Mouse (Mus musculus) MEL (cell line): ENCODE measurements around the gene Atp6v1b1. TPM values are rescaled to one million over a fixed set of nuclear protein-coding genes. Genes with fewer than 3 reads are reported as not detected.
A peak's percentile ranks its signal among the peaks of the same experiment; 100 is the strongest.

ENCODE experiments used
- DNase-seq: peaks from one replicate; pipeline ENCODE4 v3.0.0; 2011; ENCODE audit warnings: low read depth, low spot score
- H3K27ac ChIP-seq: 2 replicates; pipeline ENCODE4 v1.5.1; 2012; ENCODE audit warnings: low read depth, mild to moderate bottlenecking, control low read depth, low read length, moderate library complexity; ENCODE audit not compliant: control insufficient read depth
- H3K27me3 ChIP-seq, 2 experiments: fragments of 150-350 bp in 1 of 2; sonication (generic) in 1 of 2; 2 replicates each; pipeline ENCODE4 v1.6.1; 2012; ENCODE audit warnings: low read length in 2 of 2, mild to moderate bottlenecking in 2 of 2, improper control_type of control experiment in 1 of 2, moderate library complexity in 1 of 2; ENCODE audit not compliant: insufficient read depth in 2 of 2, control insufficient read depth in 1 of 2
- H3K36me3 ChIP-seq, 2 experiments: 2 replicates each; pipeline ENCODE4 v1.6.1; 2012 to 2014; ENCODE audit warnings: low read length in 2 of 2, improper control_type of control experiment in 1 of 2, inconsistent platforms in 1 of 2, mild to moderate bottlenecking in 1 of 2; ENCODE audit not compliant: insufficient read depth in 2 of 2, control insufficient read depth in 1 of 2
- H3K4me1 ChIP-seq, 2 experiments: fragments of 150-350 bp in 1 of 2; sonication (generic) in 1 of 2; 2 replicates each; pipeline ENCODE4 v1.6.1; 2012; ENCODE audit warnings: low read length in 2 of 2, improper control_type of control experiment in 1 of 2, mild to moderate bottlenecking in 1 of 2; ENCODE audit not compliant: insufficient read depth in 2 of 2, control insufficient read depth in 1 of 2
- H3K4me3 ChIP-seq, 2 experiments: fragments of 150-350 bp in 1 of 2; sonication (generic) in 1 of 2; 2 replicates each; pipeline ENCODE4 v1.5.1; 2012; ENCODE audit warnings: low read depth in 2 of 2, low read length in 2 of 2, mild to moderate bottlenecking in 2 of 2, moderate library complexity in 2 of 2, control low read depth in 1 of 2, improper control_type of control experiment in 1 of 2; ENCODE audit not compliant: control insufficient read depth in 1 of 2, insufficient read depth in 1 of 2
- H3K79me2 ChIP-seq: 2 replicates; pipeline ENCODE4 v1.6.1; 2012; ENCODE audit warnings: mild to moderate bottlenecking, low read length, moderate library complexity; ENCODE audit not compliant: control insufficient read depth, poor library complexity, insufficient read depth
- H3K9ac ChIP-seq: 2 replicates; pipeline ENCODE4 v1.6.1; 2012; ENCODE audit warnings: low read depth, mild to moderate bottlenecking, control low read depth, low read length, moderate library complexity; ENCODE audit not compliant: control insufficient read depth, poor library complexity, severe bottlenecking
- H3K9me3 ChIP-seq: fragments of 150-350 bp; sonication (generic); replicated peaks from 2 replicates; pipeline ENCODE4 v1.6.1; 2012; ENCODE audit warnings: mild to moderate bottlenecking, low read length, improper control_type of control experiment, moderate library complexity; ENCODE audit not compliant: insufficient read depth
- BHLHE40 ChIP-seq: IDR thresholded peaks from 2 replicates; pipeline ENCODE4 v1.6.1; 2012; ENCODE audit warnings: low read depth, mild to moderate bottlenecking, inconsistent platforms, low read length, improper control_type of control experiment, borderline replicate concordance
- CHD1 ChIP-seq: IDR thresholded peaks from 2 replicates; pipeline ENCODE4 v1.6.1; 2012; ENCODE audit warnings: low read depth, mild to moderate bottlenecking, inconsistent platforms, low read length, improper control_type of control experiment
- CTCF ChIP-seq, 3 experiments: IDR thresholded peaks in 2 of 3; conservative IDR thresholded peaks in 1 of 3; 2 replicates each; pipeline ENCODE4 v1.5.1; 2011 to 2012; ENCODE audit warnings: low read length in 3 of 3, low read depth in 2 of 3, mild to moderate bottlenecking in 2 of 3, improper control_type of control experiment in 1 of 3, inconsistent platforms in 1 of 3, mixed read lengths in 1 of 3, moderate library complexity in 1 of 3; ENCODE audit not compliant: control insufficient read depth in 1 of 3, insufficient read depth in 1 of 3, poor library complexity in 1 of 3, severe bottlenecking in 1 of 3
- E2F4 ChIP-seq: IDR thresholded peaks from 2 replicates; pipeline ENCODE4 v1.6.1; 2011; ENCODE audit warnings: low read depth, low read length, improper control_type of control experiment, borderline replicate concordance
- GABPA ChIP-seq: IDR thresholded peaks from 2 replicates; pipeline ENCODE4 v1.6.1; 2012; ENCODE audit warnings: low read depth, mild to moderate bottlenecking, inconsistent platforms, low read length, improper control_type of control experiment, moderate library complexity
- GATA1 ChIP-seq: IDR thresholded peaks from 2 replicates; pipeline ENCODE4 v1.6.1; 2011; ENCODE audit warnings: low read depth, low read length, improper control_type of control experiment
- HCFC1 ChIP-seq: IDR thresholded peaks from 2 replicates; pipeline ENCODE4 v1.6.1; 2012; ENCODE audit warnings: low read depth, mild to moderate bottlenecking, inconsistent platforms, low read length, improper control_type of control experiment, moderate library complexity
- MAX ChIP-seq: IDR thresholded peaks from 2 replicates; pipeline ENCODE4 v1.6.1; 2011; ENCODE audit warnings: low read length, improper control_type of control experiment
- MAZ ChIP-seq: IDR thresholded peaks from 2 replicates; pipeline ENCODE4 v1.6.1; 2012; ENCODE audit warnings: low read depth, mild to moderate bottlenecking, inconsistent platforms, low read length, improper control_type of control experiment
- MXI1 ChIP-seq: IDR thresholded peaks from 2 replicates; pipeline ENCODE4 v1.6.1; 2011; ENCODE audit warnings: mild to moderate bottlenecking, low read depth, low read length, improper control_type of control experiment
- MYB ChIP-seq: IDR thresholded peaks from 2 replicates; pipeline ENCODE4 v1.6.1; 2011; ENCODE audit warnings: mild to moderate bottlenecking, low read depth, low read length, improper control_type of control experiment
- NELFE ChIP-seq: IDR thresholded peaks from 2 replicates; pipeline ENCODE4 v1.6.1; 2011; ENCODE audit warnings: low read depth, low read length, improper control_type of control experiment
- NRF1 ChIP-seq: IDR thresholded peaks from 2 replicates; pipeline ENCODE4 v1.6.1; 2014; ENCODE audit warnings: low read depth, mild to moderate bottlenecking, inconsistent platforms, low read length, improper control_type of control experiment, moderate library complexity; ENCODE audit not compliant: poor library complexity, insufficient read depth, severe bottlenecking
- POLR2A ChIP-seq, 2 experiments: IDR thresholded peaks; 2 replicates each; pipeline ENCODE4 v1.6.1; 2011 to 2012; ENCODE audit warnings: low read length in 2 of 2, mild to moderate bottlenecking in 2 of 2, control low read depth in 1 of 2, improper control_type of control experiment in 1 of 2, low read depth in 1 of 2, moderate library complexity in 1 of 2; ENCODE audit not compliant: control insufficient read depth in 1 of 2, insufficient read depth in 1 of 2, poor library complexity in 1 of 2
- POLR2AphosphoS2 ChIP-seq: IDR thresholded peaks from 2 replicates; pipeline ENCODE4 v1.6.1; 2011; ENCODE audit warnings: low read length, improper control_type of control experiment
- RAD21 ChIP-seq: IDR thresholded peaks from 2 replicates; pipeline ENCODE4 v1.6.1; 2011; ENCODE audit warnings: mild to moderate bottlenecking, low read depth, low read length, improper control_type of control experiment
- SIN3A ChIP-seq: IDR thresholded peaks from 2 replicates; pipeline ENCODE4 v1.6.1; 2012; ENCODE audit warnings: low read length, improper control_type of control experiment, inconsistent platforms
- SMC3 ChIP-seq: IDR thresholded peaks from 2 replicates; pipeline ENCODE4 v1.6.1; 2011; ENCODE audit warnings: low read depth, low read length, improper control_type of control experiment
- TBP ChIP-seq: IDR thresholded peaks from 2 replicates; pipeline ENCODE4 v1.8.0; 2011; ENCODE audit warnings: low read depth, low read length, improper control_type of control experiment
- TCF12 ChIP-seq: IDR thresholded peaks from 2 replicates; pipeline ENCODE4 v1.6.1; 2014; ENCODE audit warnings: low read depth, mild to moderate bottlenecking, inconsistent platforms, low read length, improper control_type of control experiment, moderate library complexity
- UBTF ChIP-seq: IDR thresholded peaks from 2 replicates; pipeline ENCODE4 v1.6.1; 2012; ENCODE audit warnings: low read depth, mild to moderate bottlenecking, inconsistent platforms, low read length, improper control_type of control experiment, moderate library complexity, borderline replicate concordance; ENCODE audit not compliant: insufficient read depth
- ZMIZ1 ChIP-seq: IDR thresholded peaks from 2 replicates; pipeline ENCODE4 v1.6.1; 2012; ENCODE audit warnings: low read depth, mild to moderate bottlenecking, inconsistent platforms, low read length, improper control_type of control experiment, moderate library complexity
- polyA plus RNA-seq, 2 experiments: library from polyadenylated mRNA; stranded (reverse) in 1 of 2; unstranded in 1 of 2; fragments of >175 nt in 1 of 2; fragments of >200 nt in 1 of 2; gene quantifications; 2 replicates each; pipeline versions ENCODE4 v1.2.1 to v1.2.4; 2012; ENCODE audit warnings: low replicate concordance in 2 of 2, low read depth in 1 of 2; ENCODE audit not compliant: insufficient read length in 2 of 2, insufficient read depth in 1 of 2, missing spikeins in 1 of 2
- total RNA-seq: library from RNA; depleted of rRNA; stranded (reverse); fragments of 300-350 nt; gene quantifications from 2 replicates; pipeline ENCODE4 v1.2.3, GENCODE M21; 2012

Gene Atp6v1b1
- total and polyA plus RNA-seq, 3 experiments, result 0.08 TPM; not detected in 2

GRCm38 (mm10) chr6:83775638-83776293, 33.0 kb downstream of the Atp6v1b1 start, which contains the start of gene Tex261:
Gene Tex261, minus strand, starts transcription at chr6:83775813.
- Histone ChIP-seq H3K27ac (peak within 1 kb of the TSS; percentile 72), H3K79me2 (peaks cover 20% of the 10 kb centered on the region), H3K9ac (peak within 1 kb of the TSS; percentile 98), H3K27me3 (no peaks in the 10 kb centered on the region), H3K4me1 (peaks cover 2 to 10% of the 10 kb centered on the region in 2 experiments; a peak in 2 of 4 replicates), H3K9me3 (no peaks in the 10 kb centered on the region)
- peak; percentile 92 for DNase-seq
- 0 out of 2 replicates have a peak, but pooled peaks have one; percentile 13 for TF ChIP-seq BHLHE40
- TF ChIP-seq POLR2A (IDR thresholded peaks at IDR 0.05; ENCODE audit: control insufficient read depth in 1 of 2, insufficient read depth in 1 of 2, low read depth in 1 of 2, low read length in 2 of 2, poor library complexity in 1 of 2), result peak; percentile 92 to 98
- TF ChIP-seq RAD21, result peak; percentile 6; the same call in 1 of the 2 replicates
- peak; percentile 27; the same call in 1 of the 2 replicates for TF ChIP-seq SIN3A
- no peak for TF ChIP-seq MYB
- TF ChIP-seq TCF12, result 0 out of 2 replicates have a peak, but pooled peaks have one; percentile 9
- TF ChIP-seq MAZ, result peak; percentile 80; the same call in 1 of the 2 replicates
- peak; percentile 60; the same call in 1 of the 2 replicates for TF ChIP-seq GABPA
- no peak for TF ChIP-seq E2F4
- TF ChIP-seq ZMIZ1, result peak; percentile 80
- TF ChIP-seq NRF1, result peak; percentile 61
- TF ChIP-seq UBTF, result no peak
- peak; percentile 88 for TF ChIP-seq NELFE
- TF ChIP-seq CHD1, result no peak
- no peak for TF ChIP-seq TBP
- TF ChIP-seq POLR2AphosphoS2, result peak; percentile 73
- peak; percentile 47; the same call in 1 of the 2 replicates for TF ChIP-seq MAX
- TF ChIP-seq SMC3, result peak; percentile 47
- peak; percentile 70 for TF ChIP-seq GATA1
- peak; percentile 82; the same call in 1 of the 2 replicates for TF ChIP-seq MXI1
- peak; percentile 79 for TF ChIP-seq HCFC1
- TF ChIP-seq CTCF (IDR thresholded peaks at IDR 0.05 in 2 of 3, conservative IDR thresholded peaks at IDR 0.05 in 1 of 3; ENCODE audit: control insufficient read depth in 1 of 3, insufficient read depth in 1 of 3, low read depth in 2 of 3, low read length in 3 of 3, poor library complexity in 1 of 3, severe bottlenecking in 1 of 3), result peak; percentile 81 to 89 (median 89)
- TF ChIP-seq, all 39 proteins: peak for 17
- peaks cover 0 to 5% of the 10 kb centered on the region in 2 experiments; a peak in 2 of 4 replicates for H3K36me3 ChIP-seq
- H3K4me3 ChIP-seq, result peak within 1 kb of the TSS; percentile 88 to 100
